Mouse (Mus musculus): ENCODE data around the gene Endog. TPM values are rescaled to one million over a fixed set of nuclear protein-coding genes. Genes with fewer than 3 reads are reported as not detected.
"Not testable (repeated sequence)": the region's sequence is repeated elsewhere in the genome, so short reads cannot be mapped to it uniquely, and the experiment has no call there.

The Endog gene
- total and polyA plus RNA-seq, 3 experiments, result 1.1 to 36.0 (median 7.8) TPM

DNA sequence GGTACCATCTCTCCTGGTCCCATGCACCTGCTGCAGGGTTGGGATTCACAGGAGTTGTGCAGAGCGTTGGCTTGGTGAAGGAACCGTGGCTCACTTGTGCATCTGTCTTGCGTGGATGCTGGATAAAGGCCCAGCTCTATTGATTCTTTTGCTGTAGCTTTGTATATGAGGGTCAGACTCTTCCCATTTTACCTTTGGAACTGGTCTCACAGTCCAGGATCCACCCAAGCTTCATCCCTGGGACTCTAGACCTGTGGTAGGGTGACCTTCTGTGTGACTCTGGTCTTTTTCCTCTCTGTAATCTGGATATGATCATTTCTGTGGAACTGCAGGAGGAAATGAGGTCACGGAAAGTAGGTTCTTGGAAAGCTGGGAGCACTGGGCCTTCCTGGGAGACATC, 26.9 kb upstream of the Endog start:
- Histone ChIP-seq H3K4me1 (ENCODE audit: insufficient read depth, low read depth, low read length) (no peaks in the 10 kb centered on the region; the same call in 1 of the 2 replicates), H3K4me3 (ENCODE audit: low read depth, low read length) (no peak overlapping the region), H3K36me3 (replicated peaks) (peaks cover 95% of the 10 kb centered on the region), H3K27me3 (ENCODE audit: insufficient read depth, low read length) (no peaks in the 10 kb centered on the region), H3K9me3 (replicated peaks) (no peaks in the 10 kb centered on the region)
- DNase-seq (ENCODE audit: low spot score) (no peak), ATAC-seq (ENCODE audit: extremely low read depth, insufficient number of reproducible peaks, low FRiP score, poor library complexity, severe bottlenecking) (no peak)
- TF ChIP-seq GATA2 (IDR thresholded peaks at IDR 0.05; ENCODE audit: borderline replicate concordance, low read depth, low read length), result no peak
- TF ChIP-seq CTCF (IDR thresholded peaks at IDR 0.05; ENCODE audit: low read depth, low read length), result no peak
- no peak for TF ChIP-seq TAL1 (conservative IDR thresholded peaks at IDR 0.05; ENCODE audit: low read depth, low read length)
- TF ChIP-seq GATA1 (IDR thresholded peaks at IDR 0.05; ENCODE audit: borderline replicate concordance, low read length), result no peak
- no peak for TF ChIP-seq POLR2AphosphoS5 (IDR thresholded peaks at IDR 0.05; ENCODE audit: insufficient replicate concordance, low read depth, low read length)

DNA sequence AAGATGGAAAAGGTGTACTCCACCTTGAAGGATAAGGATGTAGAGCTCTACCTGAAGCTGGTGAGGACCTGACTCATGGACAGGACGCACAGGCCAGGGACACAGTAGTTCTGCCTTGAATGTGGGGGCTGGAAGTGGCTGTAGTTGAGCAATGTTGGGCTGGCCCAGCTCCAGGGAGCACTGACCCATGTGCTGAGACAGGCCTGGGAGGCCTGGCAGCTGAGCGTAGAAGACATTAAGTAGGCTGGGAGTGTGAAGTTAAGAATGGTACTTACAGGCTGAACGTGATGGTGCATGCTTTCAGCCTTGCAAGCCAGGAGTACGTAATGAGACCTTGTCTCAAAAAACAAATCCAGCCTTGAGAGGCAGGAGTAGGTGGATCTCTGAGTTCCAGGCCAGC, 23.8 kb upstream of the Endog start:
- TF ChIP-seq GATA2 (IDR thresholded peaks at IDR 0.05; ENCODE audit: borderline replicate concordance, low read depth, low read length), result no peak
- no peak for TF ChIP-seq CTCF (IDR thresholded peaks at IDR 0.05; ENCODE audit: low read depth, low read length)
- no peak for TF ChIP-seq POLR2AphosphoS5 (IDR thresholded peaks at IDR 0.05; ENCODE audit: insufficient replicate concordance, low read depth, low read length)
- TF ChIP-seq GATA1 (IDR thresholded peaks at IDR 0.05; ENCODE audit: borderline replicate concordance, low read length), result no peak
- TF ChIP-seq TAL1 (conservative IDR thresholded peaks at IDR 0.05; ENCODE audit: low read depth, low read length), result no peak
- H3K4me1 ChIP-seq (ENCODE audit: insufficient read depth, low read depth, low read length), result no peaks in the 10 kb centered on the region
- DNase-seq (ENCODE audit: low spot score) (no peak), ATAC-seq (ENCODE audit: extremely low read depth, insufficient number of reproducible peaks, low FRiP score, poor library complexity, severe bottlenecking) (no peak)
- H3K36me3 ChIP-seq (replicated peaks), result peaks cover 97% of the 10 kb centered on the region
- H3K4me3 ChIP-seq (ENCODE audit: low read depth, low read length), result no peak overlapping the region
- H3K27me3 ChIP-seq (ENCODE audit: insufficient read depth, low read length), result no peaks in the 10 kb centered on the region
- H3K9me3 ChIP-seq (replicated peaks), result no peaks in the 10 kb centered on the region

DNA sequence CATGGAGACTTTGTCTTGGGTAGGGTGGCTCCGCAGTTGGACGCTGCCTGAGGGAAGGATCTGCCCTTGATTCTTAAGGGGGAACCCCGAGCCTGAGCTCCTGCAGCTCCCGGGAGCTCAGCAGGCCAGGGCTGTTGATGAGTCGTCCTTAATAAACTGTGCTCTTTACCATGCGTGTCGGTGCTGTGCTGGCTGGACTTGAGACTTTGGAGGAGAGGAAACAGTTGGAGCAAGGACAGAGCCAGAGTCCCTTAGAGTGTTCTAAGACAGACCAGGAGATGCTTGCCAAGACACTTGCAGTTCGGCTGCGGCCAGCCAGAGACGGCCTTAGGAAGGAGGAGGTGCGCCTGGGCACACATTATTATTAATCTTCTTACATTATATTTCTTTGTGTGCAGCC, 19.5 kb upstream of the Endog start:
- ATAC-seq (ENCODE audit: extremely low read depth, insufficient number of reproducible peaks, low FRiP score, poor library complexity, severe bottlenecking) (no peak), DNase-seq (ENCODE audit: low spot score) (no peak)
- TF ChIP-seq CTCF (IDR thresholded peaks at IDR 0.05; ENCODE audit: low read depth, low read length) (no peak), GATA1 (IDR thresholded peaks at IDR 0.05; ENCODE audit: borderline replicate concordance, low read length) (no peak), TAL1 (conservative IDR thresholded peaks at IDR 0.05; ENCODE audit: low read depth, low read length) (no peak), GATA2 (IDR thresholded peaks at IDR 0.05; ENCODE audit: borderline replicate concordance, low read depth, low read length) (no peak), POLR2AphosphoS5 (IDR thresholded peaks at IDR 0.05; ENCODE audit: insufficient replicate concordance, low read depth, low read length) (no peak)
- 0 out of 2 replicates have a peak, but pooled peaks cover 5% of the 10 kb centered on the region for H3K27me3 ChIP-seq (ENCODE audit: insufficient read depth, low read length)
- no peak overlapping the region for H3K4me3 ChIP-seq (ENCODE audit: low read depth, low read length)
- peaks cover 60% of the 10 kb centered on the region for H3K36me3 ChIP-seq (replicated peaks)
- no peaks in the 10 kb centered on the region for H3K4me1 ChIP-seq (ENCODE audit: insufficient read depth, low read depth, low read length)
- H3K9me3 ChIP-seq (replicated peaks), result no peaks in the 10 kb centered on the region

DNA sequence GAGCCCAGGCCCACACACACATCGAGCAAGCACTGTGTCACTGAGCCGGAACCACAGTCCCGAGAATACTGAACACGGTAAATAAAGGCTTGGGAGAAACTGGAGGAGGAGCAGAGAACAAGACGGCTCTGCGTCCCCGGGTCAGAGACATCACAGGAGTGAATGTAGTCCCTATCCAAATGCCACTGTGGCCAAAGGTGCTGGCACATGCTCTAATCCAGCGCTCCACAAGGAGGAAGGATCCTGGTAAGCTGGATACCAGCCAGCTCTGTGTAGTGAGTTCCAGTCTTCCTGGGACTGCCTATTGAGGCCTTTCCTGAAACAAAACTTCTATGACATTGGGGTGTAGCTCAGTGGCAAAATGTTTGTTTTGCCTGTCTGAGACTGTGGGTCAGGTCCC, 18.7 kb upstream of the Endog start:
- H3K36me3 ChIP-seq (replicated peaks), result peaks cover 52% of the 10 kb centered on the region
- DNase-seq (ENCODE audit: low spot score) (no peak), ATAC-seq (ENCODE audit: extremely low read depth, insufficient number of reproducible peaks, low FRiP score, poor library complexity, severe bottlenecking) (no peak)
- no peaks in the 10 kb centered on the region for H3K9me3 ChIP-seq (replicated peaks)
- peaks cover 10% of the 10 kb centered on the region for H3K27me3 ChIP-seq (ENCODE audit: insufficient read depth, low read length)
- H3K4me1 ChIP-seq (ENCODE audit: insufficient read depth, low read depth, low read length), result no peaks in the 10 kb centered on the region
- TF ChIP-seq GATA2 (IDR thresholded peaks at IDR 0.05; ENCODE audit: borderline replicate concordance, low read depth, low read length) (no peak), GATA1 (IDR thresholded peaks at IDR 0.05; ENCODE audit: borderline replicate concordance, low read length) (no peak), POLR2AphosphoS5 (IDR thresholded peaks at IDR 0.05; ENCODE audit: insufficient replicate concordance, low read depth, low read length) (no peak), CTCF (IDR thresholded peaks at IDR 0.05; ENCODE audit: low read depth, low read length) (no peak), TAL1 (conservative IDR thresholded peaks at IDR 0.05; ENCODE audit: low read depth, low read length) (no peak)
- H3K4me3 ChIP-seq (ENCODE audit: low read depth, low read length), result no peak overlapping the region

DNA sequence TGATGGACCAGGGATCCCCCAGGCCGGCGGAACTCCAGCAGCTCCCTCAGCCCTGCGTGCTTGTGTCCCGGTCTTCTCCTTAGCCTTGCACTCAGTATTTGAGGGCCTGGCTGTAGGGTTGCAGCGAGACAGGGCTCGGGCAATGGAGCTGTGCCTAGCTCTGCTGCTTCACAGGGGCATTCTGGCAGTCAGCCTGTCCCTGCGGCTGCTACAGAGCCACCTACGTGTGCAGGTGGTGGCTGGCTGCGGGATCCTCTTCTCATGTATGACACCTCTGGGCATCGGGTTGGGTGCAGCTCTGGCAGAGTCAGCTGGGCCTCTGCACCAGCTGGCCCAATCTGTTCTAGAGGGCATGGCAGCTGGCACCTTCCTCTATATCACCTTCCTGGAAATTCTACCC, 11.4 kb upstream of the Endog start:
- H3K4me1 ChIP-seq (ENCODE audit: insufficient read depth, low read depth, low read length); H3K36me3 ChIP-seq (replicated peaks); ATAC-seq (ENCODE audit: extremely low read depth, insufficient number of reproducible peaks, low FRiP score, poor library complexity, severe bottlenecking); H3K4me3 ChIP-seq (ENCODE audit: low read depth, low read length); DNase-seq (ENCODE audit: low spot score); H3K9me3 ChIP-seq (replicated peaks): not testable (repeated sequence)
- H3K27me3 ChIP-seq (ENCODE audit: insufficient read depth, low read length), result peaks cover 34% of the 10 kb centered on the region

DNA sequence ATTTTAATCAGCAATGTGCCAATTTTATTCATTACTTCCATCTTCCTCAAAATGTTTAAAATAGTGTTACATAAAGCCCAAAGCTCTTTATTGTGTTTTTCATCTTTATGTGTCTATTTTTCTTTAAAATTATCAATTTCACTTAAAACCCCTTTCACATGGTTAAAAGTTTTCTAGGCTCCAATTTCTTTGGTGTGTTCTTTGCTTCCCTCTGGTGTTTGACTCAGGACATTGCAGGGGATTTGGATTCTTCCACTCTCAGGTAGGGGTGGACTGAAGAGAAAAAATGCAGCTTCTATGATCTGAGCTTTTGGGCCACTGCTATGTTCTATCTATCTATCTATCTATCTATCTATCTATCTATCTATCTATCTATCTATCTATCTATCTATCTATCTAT, 9.5 kb upstream of the Endog start:
- peaks cover 29% of the 10 kb centered on the region for H3K27me3 ChIP-seq (ENCODE audit: insufficient read depth, low read length)
- no peaks in the 10 kb centered on the region for H3K36me3 ChIP-seq (replicated peaks)
- ATAC-seq (ENCODE audit: extremely low read depth, insufficient number of reproducible peaks, low FRiP score, poor library complexity, severe bottlenecking) (no peak), DNase-seq (ENCODE audit: low spot score) (no peak)
- peaks cover 14% of the 10 kb centered on the region for H3K9me3 ChIP-seq (replicated peaks)
- peak; percentile 18; the same call in 1 of the 2 replicates for TF ChIP-seq CTCF (IDR thresholded peaks at IDR 0.05; ENCODE audit: low read depth, low read length)
- no peak for TF ChIP-seq TAL1 (conservative IDR thresholded peaks at IDR 0.05; ENCODE audit: low read depth, low read length)
- no peaks in the 10 kb centered on the region for H3K4me1 ChIP-seq (ENCODE audit: insufficient read depth, low read depth, low read length)
- H3K4me3 ChIP-seq (ENCODE audit: low read depth, low read length), result no peak overlapping the region

DNA sequence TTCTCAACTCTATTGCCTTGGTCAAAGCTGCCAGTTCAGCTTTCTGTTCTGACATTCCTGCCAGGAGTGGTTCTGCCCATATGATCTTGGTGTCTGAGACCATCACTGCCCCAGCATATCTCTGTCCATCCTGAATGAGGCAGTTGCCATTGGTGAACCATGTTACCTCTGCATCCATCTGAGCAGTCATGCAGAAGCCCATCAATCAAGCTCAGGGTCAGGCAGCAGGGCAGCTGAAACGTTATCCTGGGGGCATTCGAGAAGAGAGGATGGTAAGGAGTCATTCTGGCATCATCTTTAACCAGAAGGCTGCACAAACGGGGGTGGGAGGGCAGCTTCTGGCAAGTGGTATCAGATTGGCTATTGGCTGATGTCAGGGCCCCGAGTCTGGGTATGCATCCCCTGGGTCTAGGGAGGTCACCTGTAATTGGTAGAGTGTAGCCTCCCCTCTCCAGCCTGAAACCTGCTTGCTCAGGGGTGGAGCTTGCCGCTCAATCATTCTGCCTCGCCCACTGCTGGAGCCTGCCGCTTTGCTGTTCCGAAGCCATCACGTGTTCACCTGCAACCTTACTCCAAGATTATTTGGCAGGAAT, 6.9 kb upstream of the Endog start:
- no peaks in the 10 kb centered on the region for H3K4me1 ChIP-seq (ENCODE audit: insufficient read depth, low read depth, low read length)
- no peak overlapping the region for H3K4me3 ChIP-seq (ENCODE audit: low read depth, low read length)
- H3K27me3 ChIP-seq (ENCODE audit: insufficient read depth, low read length), result peaks cover 16% of the 10 kb centered on the region
- no peak for TF ChIP-seq POLR2AphosphoS5 (IDR thresholded peaks at IDR 0.05; ENCODE audit: insufficient replicate concordance, low read depth, low read length)
- no peak for TF ChIP-seq CTCF (IDR thresholded peaks at IDR 0.05; ENCODE audit: low read depth, low read length)
- no peak for TF ChIP-seq GATA2 (IDR thresholded peaks at IDR 0.05; ENCODE audit: borderline replicate concordance, low read depth, low read length)
- no peak for TF ChIP-seq TAL1 (conservative IDR thresholded peaks at IDR 0.05; ENCODE audit: low read depth, low read length)
- no peak for TF ChIP-seq GATA1 (IDR thresholded peaks at IDR 0.05; ENCODE audit: borderline replicate concordance, low read length)
- ATAC-seq (ENCODE audit: extremely low read depth, insufficient number of reproducible peaks, low FRiP score, poor library complexity, severe bottlenecking), result no peak
- no peaks in the 10 kb centered on the region for H3K36me3 ChIP-seq (replicated peaks)
- H3K9me3 ChIP-seq (replicated peaks), result peaks cover 30% of the 10 kb centered on the region
- no peak for DNase-seq (ENCODE audit: low spot score)

Measured in G1E (cell line).